In genomic region chr6:112373886-112374585, GRCm38 (mm10) we compare ENCODE assay signal across 10 mouse cellular contexts. TPM values are rescaled to one million over a fixed set of nuclear protein-coding genes. Genes with fewer than 3 reads are reported as not detected.
A peak's percentile ranks its signal among the peaks of the same experiment; 100 is the strongest.
DNase-seq lines count a peak whose midpoint lies in the region; ATAC-seq and TF ChIP-seq lines count a peak whose summit lies in the region.
"Had no signal": no experiment of that assay in that cellular context is flagged by ENCODE, and none has a peak within 500 bp of the region (broad histone marks: within the 10 kb centered on the region; RNA-seq: fewer than 3 reads in every experiment).

No protein-coding gene starts in this region.

- H3K4me3 ChIP-seq in forebrain, embryonic 15.5 days: no peak overlapping the region
- H3K4me3 ChIP-seq in kidney, postnatal 0 days (replicated peaks; ENCODE audit: low read depth, low read length): no peak overlapping the region
- H3K4me3 ChIP-seq: myocyte had no signal

- DNase-seq in CD4-positive, CD25-positive, alpha-beta regulatory T cell, adult 2 months (ENCODE audit: low read depth, low spot score): peak; percentile 46
- DNase-seq in urinary bladder, postnatal 25 days (ENCODE audit: low spot score): peak; percentile 35
- no peak for DNase-seq in urinary bladder, postnatal 4 days (ENCODE audit: low spot score in 2 of 2)
- peak; percentile 80 for DNase-seq in kidney, postnatal 0 days (ENCODE audit: low spot score)
- DNase-seq in thymus, postnatal 0 days (ENCODE audit: low spot score): peak; percentile 45

- WGBS in forebrain, embryonic 15.5 days: 47% methylated on average over 8 of the region's 8 CpGs
- WGBS in kidney, postnatal 0 days: 47% methylated on average over 8 of the region's 8 CpGs

- H3K4me1 ChIP-seq in forebrain, embryonic 15.5 days: no peaks in the 10 kb centered on the region
- H3K4me1 ChIP-seq in kidney, postnatal 0 days (replicated peaks; ENCODE audit: insufficient read depth, low read length): no peaks in the 10 kb centered on the region

- peak; percentile 82 for TF ChIP-seq CTCF in kidney, postnatal 0 days (IDR thresholded peaks at IDR 0.05; ENCODE audit: low read depth)

- no peak for ATAC-seq in CD4-positive, CD25-positive, alpha-beta regulatory T cell, adult 4 months
- ATAC-seq in forebrain, embryonic 15.5 days (replicated peaks): peak; percentile 74
- peak; percentile 14; the same call in 1 of the 2 replicates for ATAC-seq in kidney, postnatal 0 days (replicated peaks; ENCODE audit: low FRiP score, low read depth)
- ATAC-seq in megakaryocyte progenitor cell, adult 5-6 weeks (replicated peaks; ENCODE audit: poor library complexity): peak; percentile 90

- H3K36me3 ChIP-seq in forebrain, embryonic 15.5 days: no peaks in the 10 kb centered on the region
- no peaks in the 10 kb centered on the region for H3K36me3 ChIP-seq in kidney, postnatal 0 days (ENCODE audit: insufficient read depth, low read length)

- no peak overlapping the region for H3K27ac ChIP-seq in forebrain, embryonic 15.5 days (replicated peaks)
- H3K27ac ChIP-seq in kidney, postnatal 0 days: no peak overlapping the region

- no peaks in the 10 kb centered on the region for H3K27me3 ChIP-seq in forebrain, embryonic 15.5 days
- H3K27me3 ChIP-seq in kidney, postnatal 0 days (ENCODE audit: insufficient read depth, low read length): no peaks in the 10 kb centered on the region

- no peak overlapping the region for H3K9ac ChIP-seq in forebrain, embryonic 15.5 days (replicated peaks)
- no peak overlapping the region for H3K9ac ChIP-seq in kidney, postnatal 0 days (ENCODE audit: low read depth, low read length)

- no peak overlapping the region for H3K4me2 ChIP-seq in forebrain, embryonic 15.5 days (replicated peaks)
- no peak overlapping the region for H3K4me2 ChIP-seq in kidney, postnatal 0 days (ENCODE audit: low read length)

- H3K9me3 ChIP-seq in forebrain, embryonic 15.5 days: no peaks in the 10 kb centered on the region
- no peaks in the 10 kb centered on the region for H3K9me3 ChIP-seq in kidney, postnatal 0 days (replicated peaks; ENCODE audit: low read length)

RNA-seq across cellular contexts. Expression of gene Ssu2, which starts 13.8 kb away (rescaled TPM):
- polyA plus RNA-seq in CD4-positive, CD25-positive, alpha-beta regulatory T cell, adult 4 months (2017; shearing (Covaris generic)): not detected
- 0.13 TPM in 1 of 2 replicates, not detected in the other for polyA plus RNA-seq in forebrain, embryonic 15.5 days (2015; fragmentation: Nextera tagmentation; extraction: Ambion mirVana)
- polyA plus RNA-seq in kidney, postnatal 0 days (2015; fragmentation: Nextera tagmentation; extraction: Ambion mirVana): 5.0 and 5.7 TPM in 2 replicates
- not detected in 2 replicates for total RNA-seq in megakaryocyte progenitor cell, adult 5-6 weeks (2015)
- total RNA-seq in megakaryocyte progenitor cell, adult 5-6 weeks (2017): not detected in 2 replicates
- polyA plus RNA-seq in thymus, postnatal 0 days (2015; fragmentation: Nextera tagmentation; extraction: Ambion mirVana): 1.0 and 1.2 TPM in 2 replicates
- polyA plus RNA-seq: C2C12 had no signal

Comparison
In these comparisons a context has a peak if more than half of its experiments do, and no peak if none do; other contexts are left out.
1. DNase-seq: peak in CD4-positive, CD25-positive, alpha-beta regulatory T cell, adult 2 months (single experiment), urinary bladder, postnatal 25 days (single experiment), kidney, postnatal 0 days (single experiment) and thymus, postnatal 0 days (single experiment); none in urinary bladder, postnatal 4 days (0 of 2).